Mouse (Mus musculus): Measurements from ENCODE around the gene Plekha6.

The Plekha6 gene

DNA sequence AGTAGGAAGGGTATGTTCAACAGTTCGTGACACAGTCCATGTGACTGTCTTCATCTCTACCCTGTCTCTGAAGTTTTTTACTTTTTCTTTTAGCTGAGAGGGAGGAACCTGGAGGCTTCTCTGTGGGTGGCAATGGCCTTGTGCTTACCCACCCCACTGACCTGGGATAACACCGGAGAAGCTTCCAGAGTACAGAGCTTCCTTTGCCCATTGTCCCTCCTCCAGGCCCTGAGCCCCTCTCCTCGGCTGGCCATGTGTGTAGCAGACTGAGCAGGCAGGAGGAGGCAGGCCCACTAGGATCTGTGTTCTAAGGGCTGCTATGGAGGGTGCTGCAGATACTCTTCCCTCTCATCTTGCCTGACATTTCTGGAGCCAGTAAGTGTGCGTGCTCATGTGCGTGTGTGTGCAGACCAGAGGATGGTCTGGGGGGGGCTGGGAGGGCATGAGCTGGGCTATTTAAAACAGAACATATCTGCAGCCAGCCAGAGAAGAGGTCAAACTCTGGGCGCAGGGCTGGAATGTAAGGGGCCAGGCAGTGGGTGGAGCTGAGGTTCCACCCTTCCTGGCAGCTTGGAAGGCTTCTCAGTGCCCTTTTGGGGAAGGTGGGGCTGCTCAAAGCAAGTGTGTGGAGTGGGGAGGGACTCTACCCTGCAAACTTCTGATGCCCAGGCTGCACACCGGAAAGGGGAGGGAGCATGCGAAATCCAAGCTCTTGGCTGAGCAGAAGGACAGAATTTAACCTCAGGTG lies 72.9 kb downstream of the Plekha6 start:
- ATAC-seq (ENCODE audit: insufficient number of reproducible peaks, low FRiP score, low TSS enrichment) = no peak

DNA sequence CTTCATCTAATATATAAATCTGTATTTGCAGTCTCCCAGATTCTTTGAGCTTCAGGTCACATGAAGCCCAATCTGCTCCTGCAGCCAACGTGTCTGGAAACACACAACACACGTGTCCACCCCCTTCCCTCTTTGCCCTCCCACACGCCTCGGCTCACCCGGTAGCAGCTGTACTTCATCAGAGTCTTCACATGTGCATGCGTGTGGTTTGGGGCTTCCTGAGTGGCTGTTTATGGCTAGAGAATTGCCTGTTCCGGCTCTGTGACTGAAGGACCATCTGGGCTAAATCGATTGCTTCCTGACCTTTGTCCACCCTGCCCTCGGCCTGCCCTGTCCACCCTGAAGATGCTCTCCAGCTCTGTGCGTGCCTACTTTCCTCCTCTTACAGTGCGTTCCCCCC lies 73.7 kb downstream of the Plekha6 start:
- ATAC-seq (ENCODE audit: insufficient number of reproducible peaks, low FRiP score, low TSS enrichment) = no peak

DNA sequence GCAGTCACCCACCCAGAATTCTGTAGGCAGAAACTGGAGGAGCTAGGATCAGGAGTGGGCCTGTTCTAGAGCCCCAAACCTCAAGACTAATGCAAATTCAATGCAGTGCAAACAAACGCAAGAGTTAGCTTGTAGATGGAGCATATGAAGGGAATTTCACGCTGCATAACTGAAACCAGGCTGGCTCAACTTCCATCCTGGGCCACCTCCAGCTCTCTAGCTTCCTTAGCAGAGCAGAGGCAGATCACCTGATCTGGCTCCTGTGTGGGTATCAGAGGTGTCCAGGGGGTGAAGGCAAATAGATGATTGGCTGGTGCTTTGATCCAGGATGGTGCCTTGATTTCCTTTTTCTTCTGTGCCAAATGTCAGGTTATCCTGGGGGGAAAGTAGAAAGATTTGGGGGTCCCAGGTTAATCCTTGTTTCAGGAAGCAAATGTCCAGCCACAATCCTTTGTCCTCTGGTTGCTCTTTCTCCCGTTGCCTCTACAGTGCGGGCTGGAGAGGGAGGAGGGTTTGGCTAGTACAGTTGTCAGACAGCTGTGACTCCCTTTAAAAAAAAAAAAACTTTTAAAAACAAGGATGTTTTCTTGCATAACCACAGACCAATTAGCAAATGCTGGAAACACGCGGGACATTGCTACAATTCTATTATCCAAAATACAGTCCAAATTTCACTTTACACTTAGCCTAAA lies 75.3 kb downstream of the Plekha6 start:
- ATAC-seq (ENCODE audit: insufficient number of reproducible peaks, low FRiP score, low TSS enrichment) = no peak

DNA sequence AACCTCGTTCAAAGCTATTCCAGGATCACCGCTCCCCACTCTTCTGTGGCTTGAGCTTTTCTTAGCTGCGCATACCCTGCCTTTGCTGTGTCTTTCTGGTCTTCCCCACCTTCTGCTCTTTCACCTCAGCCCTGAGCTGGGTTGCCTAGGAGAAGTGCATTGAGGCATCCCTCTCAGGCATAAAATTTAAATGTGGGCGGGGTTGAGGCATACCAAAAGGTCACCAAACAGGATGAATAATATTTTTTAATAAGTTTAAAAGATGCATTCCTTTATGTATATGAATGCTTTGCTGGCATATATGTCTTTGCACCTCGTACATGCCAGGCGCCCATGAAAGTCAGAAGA lies 75.8 kb downstream of the Plekha6 start:
- no peak for ATAC-seq (ENCODE audit: insufficient number of reproducible peaks, low FRiP score, low TSS enrichment)

DNA sequence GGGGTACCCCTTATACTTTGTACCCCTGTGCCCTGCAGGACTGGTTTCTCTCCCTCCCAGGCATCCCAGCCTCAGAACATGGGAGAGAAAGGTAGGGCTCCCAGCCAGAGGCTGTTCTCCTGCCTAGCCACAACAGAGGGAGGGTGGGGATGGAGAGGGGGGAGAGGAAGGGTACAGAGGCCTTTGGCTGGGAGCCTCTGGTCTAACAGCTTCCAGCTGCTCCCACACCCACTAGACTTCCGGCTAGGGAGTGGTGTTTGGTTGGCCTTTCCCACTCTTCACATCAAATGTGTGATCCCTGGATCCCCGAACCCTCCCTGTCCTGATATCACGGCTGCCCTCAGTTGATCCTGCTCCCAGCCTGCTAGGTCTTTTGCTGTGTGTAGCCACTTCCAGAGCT lies 76.9 kb downstream of the Plekha6 start:
- no peak for ATAC-seq (ENCODE audit: insufficient number of reproducible peaks, low FRiP score, low TSS enrichment)

DNA sequence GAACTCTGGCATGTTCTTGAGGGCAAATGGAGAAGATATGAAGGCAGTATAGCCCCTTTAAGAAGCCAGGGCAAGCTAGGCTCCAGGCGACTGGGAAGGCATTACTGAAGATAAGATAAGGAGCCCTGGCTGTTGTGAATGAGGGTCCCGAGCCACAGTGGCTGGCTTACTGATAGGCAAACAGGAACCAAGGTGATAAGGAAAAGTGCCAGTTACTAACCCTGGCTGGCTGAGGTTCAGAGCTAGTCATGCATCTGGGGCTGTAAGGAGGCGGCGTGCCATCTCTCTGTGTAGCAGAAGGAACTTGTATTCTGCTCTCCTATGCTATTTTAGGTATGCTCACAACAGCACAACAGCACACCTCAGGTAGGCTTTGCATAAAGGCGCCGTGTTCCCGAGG lies 80.7 kb downstream of the Plekha6 start:
- ATAC-seq (ENCODE audit: insufficient number of reproducible peaks, low FRiP score, low TSS enrichment) = no peak

DNA sequence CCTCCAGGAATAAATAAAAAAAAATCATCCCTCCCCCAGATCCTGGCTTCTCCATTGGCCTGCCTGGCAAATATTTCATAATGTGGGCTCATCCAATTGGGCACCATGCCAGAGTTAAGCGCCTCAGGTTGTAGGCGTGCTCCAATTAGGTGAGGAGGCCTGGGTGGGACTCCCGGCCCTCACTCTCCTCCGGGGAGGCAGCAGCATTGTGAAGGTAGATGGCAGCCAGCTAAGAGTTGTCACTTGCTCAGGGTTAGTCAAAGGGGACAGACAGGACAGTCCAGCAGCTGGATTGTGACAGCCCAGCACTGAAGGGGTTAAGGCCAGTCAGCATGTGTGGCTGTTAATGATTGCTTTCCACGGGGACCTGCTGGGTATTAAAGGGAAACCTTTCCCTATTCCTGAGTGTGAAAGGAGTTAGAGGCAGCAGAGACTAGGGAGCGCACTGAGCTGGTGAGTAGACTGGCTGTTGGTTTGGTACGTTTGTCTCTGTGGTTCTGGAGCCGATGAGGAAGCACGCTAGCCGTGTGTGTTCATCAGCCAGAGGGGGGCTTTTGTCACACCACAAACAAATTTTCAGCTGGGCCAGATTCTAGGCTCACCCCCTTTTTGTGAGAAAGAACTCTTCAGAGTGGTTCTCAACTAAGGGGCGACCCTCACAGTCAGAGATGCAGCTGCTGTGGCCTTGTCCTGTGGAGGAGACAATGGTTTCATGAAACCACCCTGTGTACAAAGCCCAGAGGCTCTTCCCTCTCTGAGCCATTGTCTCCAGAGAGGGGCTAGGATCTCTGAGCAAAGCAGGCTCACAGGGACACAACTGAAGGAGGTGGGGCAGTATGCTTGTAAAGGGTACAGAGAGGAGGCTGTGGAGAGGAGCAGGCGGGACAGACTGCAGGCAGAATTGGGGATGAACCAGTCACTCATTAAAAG lies 81.9 kb downstream of the Plekha6 start:
- no peak for ATAC-seq (ENCODE audit: insufficient number of reproducible peaks, low FRiP score, low TSS enrichment)

DNA sequence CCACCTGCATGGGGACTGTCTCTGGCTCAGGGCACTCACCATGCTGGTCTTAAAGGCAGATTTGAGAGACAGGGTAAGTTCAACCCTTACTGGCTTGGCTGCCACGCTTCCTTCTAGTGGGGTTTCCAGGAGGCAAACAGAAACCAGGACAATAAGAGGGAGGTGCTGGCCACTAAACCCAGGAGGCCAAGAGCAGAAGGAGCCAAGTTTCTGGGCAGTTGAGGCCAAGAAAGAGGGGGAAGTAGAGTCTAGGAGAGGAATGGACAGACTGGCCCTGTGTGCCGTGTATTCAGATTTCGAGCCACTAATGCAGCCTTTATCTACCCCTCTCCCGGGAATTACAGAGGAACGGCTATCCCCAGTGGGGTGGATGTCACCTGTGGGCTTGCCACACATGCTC lies 83.2 kb downstream of the Plekha6 start:
- ATAC-seq (ENCODE audit: insufficient number of reproducible peaks, low FRiP score, low TSS enrichment) = no peak

DNA sequence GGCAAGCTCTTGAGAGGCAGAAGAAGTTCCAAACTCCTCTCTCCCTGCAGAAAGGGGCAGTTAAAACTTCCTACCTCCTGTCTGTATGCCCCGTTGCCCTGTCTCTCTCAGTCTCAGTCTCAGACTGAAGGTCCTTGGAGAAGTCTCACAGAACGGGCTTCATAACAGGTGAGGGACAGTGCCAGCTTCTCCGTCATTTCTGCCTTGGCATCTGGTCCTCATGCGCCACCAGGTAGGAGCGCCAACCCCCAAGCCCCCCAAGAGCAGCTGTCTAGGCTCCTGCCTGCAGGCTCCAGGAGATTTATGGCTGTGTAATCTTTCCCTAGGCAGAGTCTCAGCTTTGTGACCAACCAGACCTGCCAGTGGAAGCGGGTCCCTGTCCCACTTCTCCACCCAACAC lies 86.8 kb downstream of the Plekha6 start:
- ATAC-seq (ENCODE audit: insufficient number of reproducible peaks, low FRiP score, low TSS enrichment) = no peak

DNA sequence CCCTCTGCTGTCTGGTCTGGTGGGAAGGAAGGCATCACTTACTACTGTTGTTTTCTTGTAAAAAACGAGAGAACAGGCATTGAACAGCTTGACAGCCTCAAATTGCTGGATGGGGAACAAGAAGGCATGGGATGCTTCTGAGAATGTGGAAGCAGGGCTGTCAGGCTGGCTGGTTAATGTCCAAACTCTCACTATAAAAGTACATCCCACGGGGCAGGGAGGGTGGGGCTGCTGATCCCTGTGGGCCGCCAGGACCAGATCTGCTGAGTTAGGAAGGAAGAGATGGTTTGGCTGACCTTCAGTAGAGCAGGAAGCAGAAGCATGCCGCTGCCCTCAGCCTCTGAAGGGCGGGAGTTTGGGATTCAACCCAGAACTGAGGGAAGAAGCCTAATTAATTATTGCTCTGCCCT lies 87.6 kb downstream of the Plekha6 start:
- ATAC-seq (ENCODE audit: insufficient number of reproducible peaks, low FRiP score, low TSS enrichment) = peak; percentile 7; the same call in 1 of the 2 replicates

DNA sequence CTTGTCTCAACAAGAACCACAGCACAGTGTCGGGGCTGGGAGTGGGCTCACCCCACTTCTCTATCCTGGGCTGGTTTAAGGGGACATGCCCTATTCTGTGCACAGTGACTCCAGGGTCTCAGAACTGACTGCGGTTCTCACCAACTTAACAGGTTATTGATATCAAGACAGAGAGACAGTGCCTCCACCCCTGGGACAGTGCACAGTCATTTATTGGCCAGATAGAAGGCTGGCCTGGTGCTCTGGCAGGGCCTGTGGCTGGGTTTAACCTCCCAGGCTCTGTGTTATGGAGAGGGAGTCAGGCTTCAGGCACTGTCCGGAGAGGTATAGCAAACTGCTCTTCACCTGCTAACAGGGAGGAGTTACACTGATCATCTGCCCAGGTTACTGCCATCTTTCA lies 88.2 kb downstream of the Plekha6 start:
- ATAC-seq (ENCODE audit: insufficient number of reproducible peaks, low FRiP score, low TSS enrichment) = no peak

DNA sequence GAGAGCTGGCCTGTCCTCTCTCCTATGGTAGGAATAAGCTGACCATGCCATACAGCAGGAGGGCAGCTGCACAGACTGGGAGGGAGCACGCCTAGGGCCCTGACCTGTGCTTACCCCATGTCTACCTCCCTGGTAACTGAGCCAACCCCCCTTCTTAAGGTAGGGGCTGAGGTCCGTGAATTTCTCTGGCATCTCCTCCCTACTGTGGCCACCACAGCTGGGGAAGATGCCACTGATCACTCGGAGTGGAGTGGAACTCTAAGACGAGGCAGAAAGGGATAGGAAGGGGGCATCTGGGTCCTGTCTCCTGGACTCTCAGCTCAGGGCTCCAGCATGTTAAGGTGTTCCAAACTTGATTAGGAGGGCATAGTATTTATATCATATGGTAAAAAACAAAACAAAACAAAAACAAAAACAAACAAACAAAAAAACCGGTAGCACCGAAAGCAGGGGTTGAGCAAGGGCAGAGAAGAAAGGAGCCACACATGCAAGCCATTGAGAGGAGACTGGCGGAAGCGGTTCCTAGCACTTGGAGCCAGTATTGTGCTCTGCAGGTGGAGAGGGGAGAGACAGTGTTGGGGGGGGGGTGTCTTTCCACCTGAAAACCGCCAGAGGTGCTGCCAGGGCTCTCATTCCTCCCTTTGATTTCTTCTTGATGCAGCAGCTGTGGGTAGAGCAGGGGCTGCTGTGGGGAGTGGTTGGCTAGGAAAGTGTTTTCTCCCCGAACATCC lies 89.0 kb downstream of the Plekha6 start:
- ATAC-seq (ENCODE audit: insufficient number of reproducible peaks, low FRiP score, low TSS enrichment) = no peak

DNA sequence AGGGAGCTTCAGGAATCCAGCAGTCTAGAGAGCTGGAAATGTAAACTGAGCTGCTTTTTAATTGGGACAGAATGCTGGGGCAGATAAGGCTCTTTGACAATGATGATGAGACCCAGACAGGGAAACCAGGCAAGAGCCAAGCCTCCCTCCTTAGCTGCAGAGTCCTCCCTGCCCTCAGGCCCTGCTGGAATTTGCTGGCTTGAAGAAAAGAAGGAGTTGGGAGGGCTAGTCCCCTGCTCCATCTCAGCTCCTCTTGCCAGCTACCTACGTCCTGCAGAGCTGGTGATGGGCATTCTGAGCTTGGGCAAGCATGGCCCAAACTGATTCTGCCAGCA lies 89.5 kb downstream of the Plekha6 start:
- ATAC-seq (ENCODE audit: insufficient number of reproducible peaks, low FRiP score, low TSS enrichment) = no peak

DNA sequence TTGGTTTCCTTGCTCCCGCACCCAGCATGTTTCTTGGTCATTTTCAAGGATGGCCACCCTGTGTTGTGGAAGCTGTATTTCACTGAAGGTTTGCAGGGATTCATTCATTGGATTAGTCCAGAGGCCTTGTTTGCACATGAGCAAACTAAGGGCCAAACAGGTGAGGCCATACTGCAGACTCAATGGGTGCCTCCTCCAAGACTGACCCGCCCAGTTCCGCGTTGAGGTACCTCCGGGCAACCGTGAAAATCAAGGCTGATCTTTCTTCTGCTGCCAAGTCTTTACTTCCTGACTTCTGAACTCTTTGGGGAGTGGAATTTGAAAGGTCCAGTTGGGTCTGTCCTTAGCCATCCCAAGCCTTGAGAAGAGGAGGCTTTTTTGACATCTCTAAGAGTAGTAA lies 90.2 kb downstream of the Plekha6 start:
- no peak for ATAC-seq (ENCODE audit: insufficient number of reproducible peaks, low FRiP score, low TSS enrichment)

DNA sequence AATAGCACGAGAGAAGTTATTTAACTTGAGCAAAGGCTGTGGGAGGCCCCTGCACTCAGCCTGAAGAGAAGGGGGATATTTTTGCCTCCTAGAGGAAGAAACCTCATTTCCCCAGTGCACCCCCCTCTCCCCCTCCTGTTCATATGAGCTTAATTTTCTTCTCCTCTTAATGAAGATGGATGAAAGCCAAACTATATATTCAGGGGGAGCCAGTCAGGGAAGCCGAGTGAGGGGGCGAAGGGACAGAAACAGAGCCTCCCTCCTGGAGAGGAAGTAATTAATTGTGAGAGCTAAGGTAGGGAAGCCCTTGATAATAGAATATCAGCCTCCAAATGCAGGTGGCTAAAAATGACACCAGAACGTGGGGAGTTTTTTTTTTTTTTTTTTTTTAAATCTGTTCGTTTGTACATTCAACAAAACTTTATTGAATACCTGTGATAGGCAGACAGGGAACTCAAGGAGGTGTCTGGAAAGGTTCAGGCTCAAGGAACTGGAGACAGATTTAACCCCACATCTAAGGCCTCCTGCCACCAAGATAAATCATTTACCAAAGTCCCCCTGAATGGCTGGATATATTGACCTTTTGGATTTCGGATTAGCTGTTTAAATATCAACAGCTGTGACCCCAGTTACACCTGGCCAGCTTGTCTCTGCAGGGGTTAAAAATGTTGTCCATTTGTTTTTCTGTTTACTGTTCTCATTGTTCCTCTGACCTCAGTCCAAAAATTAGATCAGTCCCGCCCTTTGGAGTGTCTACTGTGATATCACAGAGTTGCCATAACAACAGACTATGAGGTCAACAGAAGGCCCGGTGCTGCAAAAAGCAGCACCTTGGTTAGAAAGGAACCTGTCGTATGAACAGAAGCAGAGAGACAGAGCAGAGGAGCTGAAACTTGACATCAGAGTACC lies 91.1 kb downstream of the Plekha6 start:
- ATAC-seq (ENCODE audit: insufficient number of reproducible peaks, low FRiP score, low TSS enrichment) = no peak

DNA sequence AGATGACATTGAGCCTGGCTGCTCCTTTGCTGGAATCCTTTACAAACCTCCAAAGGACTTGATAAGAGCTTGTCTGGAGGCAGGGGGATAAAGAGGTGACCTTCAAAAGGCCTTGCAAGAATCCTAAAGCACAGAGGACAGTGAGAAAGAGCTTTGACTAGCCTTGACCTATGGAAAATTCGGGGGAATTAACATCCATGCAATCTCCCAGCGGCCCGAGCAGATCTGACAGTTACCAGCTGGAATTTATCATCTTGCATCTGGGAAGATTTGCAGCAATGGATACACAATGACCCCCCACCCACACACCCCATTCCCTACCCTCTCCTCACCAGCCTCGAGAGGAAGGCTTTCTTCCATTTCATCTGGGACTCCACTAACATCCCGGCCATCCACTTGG lies 91.8 kb downstream of the Plekha6 start:
- ATAC-seq (ENCODE audit: insufficient number of reproducible peaks, low FRiP score, low TSS enrichment) = no peak

DNA sequence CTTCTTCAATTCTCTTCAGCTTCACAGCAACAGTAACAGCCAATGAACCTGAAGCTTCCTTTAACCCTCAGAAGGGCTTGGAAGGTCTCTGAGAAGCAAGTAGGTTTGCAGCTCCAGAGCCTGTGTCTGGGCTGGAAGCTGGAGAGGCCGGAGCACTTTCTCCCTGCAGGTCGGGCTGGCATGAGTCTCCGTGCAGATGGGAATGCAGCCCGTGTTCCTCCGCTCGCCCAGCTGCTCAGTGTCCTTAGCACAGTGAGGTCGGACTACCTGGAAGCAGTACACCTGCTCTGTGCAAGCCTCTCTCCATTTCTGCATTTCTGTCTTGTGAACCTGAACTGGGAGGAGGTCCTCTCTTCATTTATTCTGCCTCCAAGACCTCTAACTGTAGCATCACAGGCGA lies 92.3 kb downstream of the Plekha6 start:
- no peak for ATAC-seq (ENCODE audit: insufficient number of reproducible peaks, low FRiP score, low TSS enrichment)

DNA sequence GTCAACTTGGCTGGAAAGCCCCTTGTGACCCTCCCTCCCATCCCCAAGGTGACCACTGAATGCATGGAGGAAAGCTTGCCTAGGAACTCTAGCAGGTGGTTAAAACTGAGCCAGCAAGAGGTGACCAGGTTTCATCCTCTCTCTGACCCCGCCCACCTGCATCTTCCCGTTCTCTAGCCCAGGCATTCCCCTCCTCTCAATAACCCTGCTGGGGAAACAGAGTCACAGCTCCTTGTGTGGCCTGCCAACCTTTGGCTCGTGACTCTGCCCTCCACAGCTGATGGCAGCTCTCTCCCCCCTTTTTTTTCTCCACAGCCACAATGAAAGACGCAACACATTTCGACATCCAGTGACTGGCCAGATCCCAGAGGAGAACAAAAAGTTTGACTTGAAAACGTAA lies 94.7 kb downstream of the Plekha6 start:
- no peak for ATAC-seq (ENCODE audit: insufficient number of reproducible peaks, low FRiP score, low TSS enrichment)

DNA sequence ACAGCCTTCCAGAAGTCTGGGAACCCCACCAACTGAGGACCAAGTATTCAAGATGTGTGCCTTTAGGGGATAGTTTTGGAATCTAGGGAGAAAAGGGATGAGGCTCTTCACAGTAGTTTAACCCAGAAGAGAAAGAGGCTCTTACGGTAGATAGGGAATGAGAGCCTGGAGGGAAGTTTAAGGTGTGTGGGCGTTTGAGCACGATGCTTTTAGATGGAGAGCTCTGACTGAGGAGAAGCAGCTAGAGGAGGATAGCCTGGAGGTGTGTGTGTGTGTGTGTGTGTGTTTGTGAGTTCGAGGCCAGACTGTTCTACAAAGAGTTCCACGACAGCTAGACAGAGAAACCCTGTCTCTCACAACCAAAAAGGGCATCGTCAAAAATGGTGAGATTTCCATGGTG lies 98.6 kb downstream of the Plekha6 start:
- no peak for ATAC-seq (ENCODE audit: insufficient number of reproducible peaks, low FRiP score, low TSS enrichment)

DNA sequence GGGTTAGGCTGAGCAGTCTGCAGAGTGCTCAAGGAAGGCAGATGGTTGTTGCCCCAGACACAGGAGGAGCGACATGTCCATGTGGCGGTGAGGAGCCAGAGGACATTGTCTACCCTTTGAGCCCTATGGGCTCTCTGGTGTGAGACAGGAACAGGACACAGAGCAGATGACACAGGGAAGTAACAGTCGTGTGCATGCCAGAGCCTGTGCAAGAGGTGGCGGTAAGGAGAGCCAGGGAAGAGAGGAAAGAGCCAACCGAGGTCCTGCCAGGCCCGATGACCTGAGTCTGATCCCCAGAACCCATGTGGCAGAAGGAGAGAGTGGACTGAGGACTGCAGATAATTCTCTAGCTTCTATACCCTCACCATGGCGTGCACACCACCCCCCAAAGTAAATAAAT lies 99.1 kb downstream of the Plekha6 start:
- ATAC-seq (ENCODE audit: insufficient number of reproducible peaks, low FRiP score, low TSS enrichment) = no peak

All from cerebellum, adult (tissue).